Mouse (Mus musculus): Measurements from ENCODE around the gene Tnf. TPM values are rescaled to one million over a fixed set of nuclear protein-coding genes. Genes with fewer than 3 reads are reported as not detected.

The Tnf gene
- polyA plus RNA-seq, 1 experiment from 2014 or later = not detected

DNA sequence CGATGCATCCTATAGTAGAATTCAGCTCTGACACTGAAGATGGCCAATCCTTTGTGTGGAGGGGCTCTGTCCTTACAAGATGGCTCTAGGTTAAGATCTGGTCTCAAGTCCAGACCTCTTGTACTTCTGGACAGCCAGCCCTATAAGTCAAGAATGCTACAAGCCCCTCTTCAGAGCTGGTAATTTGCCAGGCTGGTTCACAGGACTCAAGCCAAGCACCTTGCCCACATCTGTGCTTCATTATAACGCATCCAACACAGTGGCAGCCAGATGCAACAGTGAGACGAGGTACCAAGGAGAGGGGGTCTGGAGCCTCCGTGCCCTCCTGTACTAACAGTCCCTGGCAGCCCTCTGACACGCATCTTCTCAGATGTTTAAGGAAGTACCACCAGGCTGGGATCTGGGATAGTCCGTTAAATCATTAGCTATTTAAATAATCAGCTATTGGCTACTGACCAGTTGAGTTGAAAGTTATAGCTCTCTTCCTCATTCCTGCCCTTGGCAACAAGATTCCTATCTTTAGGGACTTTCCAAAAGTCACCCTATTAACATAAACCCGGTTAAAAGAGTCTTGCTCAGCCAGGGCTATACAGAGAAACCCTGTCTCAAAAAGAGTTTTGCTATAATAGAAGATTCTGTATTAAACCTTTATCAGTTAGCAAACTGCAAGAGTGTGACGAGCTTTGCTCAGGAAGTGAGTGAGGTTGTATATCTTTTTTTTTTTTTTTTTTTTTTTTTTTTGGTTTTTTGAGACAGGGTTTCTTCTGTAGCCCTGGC is 27.4 kb downstream of the Tnf start:
- no peak for ATAC-seq (ENCODE audit: low FRiP score, low TSS enrichment)
- Histone ChIP-seq H3K4me3 (ENCODE audit: low read length) (no peak overlapping the region), H3K9ac (ENCODE audit: low read depth, low read length) (no peak overlapping the region), H3K9me3 (ENCODE audit: control insufficient read depth, low read length) (no peaks in the 10 kb centered on the region), H3K4me2 (replicated peaks; ENCODE audit: low read depth, low read length) (no peak overlapping the region), H3K36me3 (ENCODE audit: control insufficient read depth, insufficient read depth, low read length) (no peaks in the 10 kb centered on the region), H3K27ac (ENCODE audit: low read depth, low read length) (no peak overlapping the region), H3K27me3 (ENCODE audit: control insufficient read depth, insufficient read depth, low read length) (no peaks in the 10 kb centered on the region), H3K4me1 (ENCODE audit: control insufficient read depth, insufficient read depth, low read length) (no peaks in the 10 kb centered on the region)
- 67% methylated on average over 8 of the region's 8 CpGs for WGBS

DNA sequence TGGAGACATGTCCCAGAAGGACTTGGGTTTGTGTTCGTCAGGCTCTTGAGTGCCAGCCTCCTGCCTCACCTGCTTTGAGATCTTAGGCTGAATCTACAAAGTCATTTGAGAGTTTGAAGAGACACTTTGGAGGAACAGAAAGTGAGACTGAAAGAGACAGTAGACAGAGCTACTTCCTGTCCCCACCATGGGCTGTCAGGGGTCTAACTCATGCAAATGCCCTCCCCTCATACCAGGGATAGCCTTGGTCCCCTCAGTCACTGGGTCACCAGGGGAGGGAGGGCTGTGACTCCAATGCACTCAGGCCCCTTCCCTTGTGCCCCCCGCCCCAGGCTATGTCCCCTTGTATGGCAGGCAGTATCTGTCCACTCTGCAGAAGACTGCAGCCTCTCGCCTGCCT is 28.5 kb downstream of the Tnf start:
- ATAC-seq (ENCODE audit: low FRiP score, low TSS enrichment) = no peak
- WGBS = 77% methylated on average over 3 of the region's 3 CpGs
- Histone ChIP-seq H3K36me3 (ENCODE audit: control insufficient read depth, insufficient read depth, low read length) (no peaks in the 10 kb centered on the region), H3K9ac (ENCODE audit: low read depth, low read length) (no peak overlapping the region), H3K27ac (ENCODE audit: low read depth, low read length) (no peak overlapping the region), H3K9me3 (ENCODE audit: control insufficient read depth, low read length) (no peaks in the 10 kb centered on the region), H3K4me1 (ENCODE audit: control insufficient read depth, insufficient read depth, low read length) (no peaks in the 10 kb centered on the region), H3K27me3 (ENCODE audit: control insufficient read depth, insufficient read depth, low read length) (no peaks in the 10 kb centered on the region), H3K4me2 (replicated peaks; ENCODE audit: low read depth, low read length) (no peak overlapping the region), H3K4me3 (ENCODE audit: low read length) (no peak overlapping the region)

DNA sequence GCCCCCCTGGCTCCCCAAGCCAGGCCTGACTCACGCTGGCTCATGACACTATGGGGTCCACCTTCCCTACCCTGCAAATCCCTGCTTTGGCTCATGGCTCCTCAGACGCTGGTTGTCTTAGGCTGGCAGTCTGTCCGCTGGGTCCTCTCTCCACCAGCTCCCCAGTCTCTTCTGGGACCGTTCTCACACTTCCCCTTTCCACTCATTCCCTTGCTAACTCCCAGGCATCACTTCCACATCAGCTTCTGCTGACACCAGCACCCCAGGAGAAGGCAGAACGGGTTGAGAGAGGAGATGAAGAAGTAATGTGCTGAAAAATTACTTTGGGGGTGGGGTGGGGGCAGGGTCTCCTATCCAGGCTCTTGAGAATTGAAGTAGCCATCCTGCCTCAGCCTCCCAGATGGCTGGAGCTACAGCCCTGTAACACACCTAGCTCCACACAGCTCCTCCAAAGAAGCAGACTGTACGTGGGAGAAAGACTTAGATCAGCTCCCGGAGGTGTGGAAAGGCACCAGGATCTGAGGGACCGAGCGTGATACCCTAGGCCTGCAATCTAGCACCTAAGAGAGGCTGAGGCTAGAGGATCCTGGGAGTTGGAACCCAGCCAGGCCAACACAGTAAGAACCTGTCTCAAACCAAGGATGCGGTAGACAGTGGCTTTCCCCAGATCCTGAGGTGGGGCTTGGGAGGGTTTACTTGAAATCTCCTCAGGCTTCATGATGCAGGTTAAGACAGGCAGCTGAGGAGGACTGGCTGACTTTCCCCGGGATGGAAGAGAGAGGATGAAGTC is 29.2 kb downstream of the Tnf start:
- no peak overlapping the region for H3K9ac ChIP-seq (ENCODE audit: low read depth, low read length)
- H3K27me3 ChIP-seq (ENCODE audit: control insufficient read depth, insufficient read depth, low read length) = no peaks in the 10 kb centered on the region
- ATAC-seq (ENCODE audit: low FRiP score, low TSS enrichment) = no peak
- H3K4me1 ChIP-seq (ENCODE audit: control insufficient read depth, insufficient read depth, low read length) = no peaks in the 10 kb centered on the region
- H3K4me2 ChIP-seq (replicated peaks; ENCODE audit: low read depth, low read length) = no peak overlapping the region
- H3K9me3 ChIP-seq (ENCODE audit: control insufficient read depth, low read length) = no peaks in the 10 kb centered on the region
- no peak overlapping the region for H3K27ac ChIP-seq (ENCODE audit: low read depth, low read length)
- H3K36me3 ChIP-seq (ENCODE audit: control insufficient read depth, insufficient read depth, low read length) = no peaks in the 10 kb centered on the region
- no peak overlapping the region for H3K4me3 ChIP-seq (ENCODE audit: low read length)
- 72% methylated on average over 11 of the region's 11 CpGs for WGBS

DNA sequence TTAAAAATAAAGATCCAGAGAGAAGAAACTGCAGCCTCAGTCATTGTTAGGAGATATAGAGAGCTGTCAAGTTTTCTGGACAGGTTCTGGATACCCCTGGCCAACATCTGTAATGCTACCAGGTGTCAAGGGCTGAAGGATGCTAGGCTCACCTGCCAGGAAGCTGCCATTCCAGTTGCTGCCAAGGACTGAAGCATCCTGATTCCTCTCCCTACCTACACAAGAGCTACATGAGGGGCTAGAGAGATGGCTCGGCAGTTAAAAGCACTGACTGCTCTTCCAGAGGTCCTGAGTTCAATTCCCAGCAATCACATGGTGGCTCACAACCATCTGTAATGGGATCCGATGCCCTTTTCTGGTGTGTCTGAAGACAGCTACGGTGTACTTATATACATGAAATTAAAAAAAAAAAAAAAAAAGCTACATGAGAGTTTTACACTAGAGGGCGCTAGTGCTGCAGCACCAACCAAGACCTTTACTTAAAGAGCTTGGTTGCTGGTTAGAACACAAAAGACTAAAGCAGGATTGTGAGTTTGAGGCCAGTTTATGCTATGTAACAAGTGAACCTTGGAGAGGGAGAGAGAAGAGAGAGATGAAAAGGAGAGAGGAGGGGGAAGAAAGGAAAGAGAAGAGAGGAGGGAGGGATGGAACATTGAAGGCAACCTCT is 33.1 kb downstream of the Tnf start:
- ATAC-seq (ENCODE audit: low FRiP score, low TSS enrichment) = no peak
- no peak overlapping the region for H3K27ac ChIP-seq (ENCODE audit: low read depth, low read length)
- no peak overlapping the region for H3K4me2 ChIP-seq (replicated peaks; ENCODE audit: low read depth, low read length)
- no peak overlapping the region for H3K4me3 ChIP-seq (ENCODE audit: low read length)
- no peaks in the 10 kb centered on the region for H3K9me3 ChIP-seq (ENCODE audit: control insufficient read depth, low read length)
- no peaks in the 10 kb centered on the region for H3K36me3 ChIP-seq (ENCODE audit: control insufficient read depth, insufficient read depth, low read length)
- no peak overlapping the region for H3K9ac ChIP-seq (ENCODE audit: low read depth, low read length)
- no peaks in the 10 kb centered on the region for H3K27me3 ChIP-seq (ENCODE audit: control insufficient read depth, insufficient read depth, low read length)
- 22% methylated on average over 4 of the region's 4 CpGs for WGBS
- H3K4me1 ChIP-seq (ENCODE audit: control insufficient read depth, insufficient read depth, low read length) = no peaks in the 10 kb centered on the region; the same call in 1 of the 2 replicates

DNA sequence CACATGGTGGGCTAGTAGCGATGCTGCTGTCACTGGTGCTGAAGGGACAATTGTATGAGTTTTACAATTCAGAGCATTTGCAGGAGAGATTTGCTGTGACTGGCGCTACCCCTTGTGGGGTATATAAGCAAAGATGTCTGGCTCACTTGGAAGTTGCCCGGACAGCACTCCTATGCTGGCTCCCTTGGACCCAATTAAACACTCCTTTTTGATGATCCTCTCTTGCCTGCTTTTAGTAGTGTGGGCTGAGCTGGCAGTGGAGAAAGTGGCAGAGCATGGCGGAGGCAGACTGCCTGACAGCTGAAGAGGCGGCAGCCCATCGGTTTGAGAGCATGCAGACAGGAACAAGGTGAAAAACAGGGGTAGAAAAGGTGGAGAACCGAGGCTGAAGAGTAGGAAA is 34.0 kb downstream of the Tnf start:
- H3K36me3 ChIP-seq (ENCODE audit: control insufficient read depth, insufficient read depth, low read length) = no peaks in the 10 kb centered on the region
- no peaks in the 10 kb centered on the region for H3K9me3 ChIP-seq (ENCODE audit: control insufficient read depth, low read length)
- H3K4me1 ChIP-seq (ENCODE audit: control insufficient read depth, insufficient read depth, low read length) = peaks cover 5% of the 10 kb centered on the region; the same call in 1 of the 2 replicates
- 89% methylated on average over 7 of the region's 7 CpGs for WGBS
- no peak overlapping the region for H3K27ac ChIP-seq (ENCODE audit: low read depth, low read length)
- H3K27me3 ChIP-seq (ENCODE audit: control insufficient read depth, insufficient read depth, low read length) = no peaks in the 10 kb centered on the region
- no peak overlapping the region for H3K9ac ChIP-seq (ENCODE audit: low read depth, low read length)
- no peak overlapping the region for H3K4me2 ChIP-seq (replicated peaks; ENCODE audit: low read depth, low read length)
- H3K4me3 ChIP-seq (ENCODE audit: low read length) = no peak overlapping the region
- no peak for ATAC-seq (ENCODE audit: low FRiP score, low TSS enrichment)

DNA sequence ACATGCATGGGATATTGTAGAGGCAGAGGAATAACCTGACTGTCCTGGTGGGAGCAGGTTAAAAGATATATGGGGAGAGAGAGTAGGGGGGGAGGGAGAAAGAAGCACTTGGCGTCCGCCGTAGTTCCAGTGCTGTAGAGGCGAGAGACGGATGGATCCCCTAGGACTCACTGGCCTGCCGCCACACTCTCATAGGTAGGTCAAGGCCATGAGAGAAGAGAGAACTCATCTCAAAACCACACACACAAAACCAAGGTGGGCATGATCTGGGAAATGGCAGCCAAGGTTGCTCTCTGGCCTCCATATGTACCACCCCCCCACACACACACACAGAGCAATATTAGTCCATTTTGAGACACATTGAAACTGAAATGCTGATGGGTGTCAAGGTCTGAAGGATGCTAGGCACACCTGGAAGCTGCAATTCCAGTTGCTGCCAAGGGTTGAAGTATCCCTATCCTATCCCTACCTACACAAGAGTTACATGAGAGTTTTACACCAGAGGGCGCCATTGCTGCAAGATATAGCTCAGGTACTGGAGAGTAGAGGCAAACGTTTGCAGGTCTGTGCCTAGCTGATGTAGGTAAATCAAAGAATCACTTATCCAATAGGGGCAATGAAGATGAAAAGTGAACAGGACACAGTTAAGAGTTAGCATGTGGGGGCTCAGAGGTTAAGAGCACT is 35.3 kb downstream of the Tnf start:
- H3K27ac ChIP-seq (ENCODE audit: low read depth, low read length) = peak overlapping the region; percentile 96; the same call in 1 of the 2 replicates
- 58% methylated on average over 8 of the region's 8 CpGs for WGBS
- no peak overlapping the region for H3K9ac ChIP-seq (ENCODE audit: low read depth, low read length)
- H3K4me1 ChIP-seq (ENCODE audit: control insufficient read depth, insufficient read depth, low read length) = peaks cover 18% of the 10 kb centered on the region; the same call in 1 of the 2 replicates
- no peaks in the 10 kb centered on the region for H3K9me3 ChIP-seq (ENCODE audit: control insufficient read depth, low read length)
- H3K4me3 ChIP-seq (ENCODE audit: low read length) = peak overlapping the region; percentile 87; the same call in 1 of the 2 replicates
- no peak for ATAC-seq (ENCODE audit: low FRiP score, low TSS enrichment)
- peak overlapping the region; percentile 48; the same call in 1 of the 2 replicates for H3K4me2 ChIP-seq (replicated peaks; ENCODE audit: low read depth, low read length)
- H3K27me3 ChIP-seq (ENCODE audit: control insufficient read depth, insufficient read depth, low read length) = no peaks in the 10 kb centered on the region
- H3K36me3 ChIP-seq (ENCODE audit: control insufficient read depth, insufficient read depth, low read length) = peaks cover 12% of the 10 kb centered on the region

DNA sequence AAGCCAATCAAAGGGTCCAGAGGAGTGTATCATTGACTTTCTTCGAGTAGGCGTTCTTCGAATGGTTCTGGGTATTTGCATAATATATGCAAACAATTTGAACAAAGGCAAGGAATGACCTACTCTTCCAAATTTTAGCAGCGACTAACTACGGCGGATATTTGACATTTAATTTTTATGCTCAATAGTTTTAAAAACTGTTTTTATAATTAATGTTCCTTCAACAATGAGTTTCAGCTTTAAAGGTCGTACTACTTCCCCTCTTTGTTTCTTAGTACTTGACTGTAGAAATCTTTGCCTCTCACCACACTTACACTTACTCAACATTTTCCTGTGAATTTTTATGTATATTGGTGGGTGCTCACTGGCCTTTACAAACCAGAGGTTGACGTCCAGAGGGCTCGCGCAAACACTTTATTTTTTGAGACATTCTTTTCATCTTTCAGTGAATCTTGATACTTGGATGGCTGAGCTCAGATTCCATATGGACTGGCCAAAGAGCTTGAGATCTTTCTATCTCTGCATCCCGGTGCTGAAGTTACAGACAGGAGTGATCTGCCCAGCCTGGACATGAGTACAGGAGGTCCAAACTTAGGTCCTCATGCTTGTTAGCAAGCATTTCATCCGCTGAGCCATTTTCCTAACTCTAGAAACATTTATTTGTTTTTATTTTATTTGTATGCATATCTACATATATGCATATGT is 36.2 kb downstream of the Tnf start:
- peak overlapping the region; percentile 96 for H3K27ac ChIP-seq (ENCODE audit: low read depth, low read length)
- peaks cover 20% of the 10 kb centered on the region for H3K36me3 ChIP-seq (ENCODE audit: control insufficient read depth, insufficient read depth, low read length)
- no peaks in the 10 kb centered on the region for H3K27me3 ChIP-seq (ENCODE audit: control insufficient read depth, insufficient read depth, low read length)
- H3K9ac ChIP-seq (ENCODE audit: low read depth, low read length) = peak overlapping the region; percentile 57
- 20% methylated on average over 12 of the region's 12 CpGs for WGBS
- H3K4me1 ChIP-seq (ENCODE audit: control insufficient read depth, insufficient read depth, low read length) = peaks cover 20% of the 10 kb centered on the region; the same call in 1 of the 2 replicates
- peak; percentile 85 for ATAC-seq (ENCODE audit: low FRiP score, low TSS enrichment)
- peak overlapping the region; percentile 48 for H3K4me2 ChIP-seq (replicated peaks; ENCODE audit: low read depth, low read length)
- peak overlapping the region; percentile 87 for H3K4me3 ChIP-seq (ENCODE audit: low read length)
- no peaks in the 10 kb centered on the region for H3K9me3 ChIP-seq (ENCODE audit: control insufficient read depth, low read length)

Measured in kidney, embryonic 14.5 days (tissue).